Mouse (Mus musculus): ENCODE data around the gene Stard8. TPM values are rescaled to one million over a fixed set of nuclear protein-coding genes. Genes with fewer than 3 reads are reported as not detected.
"Not testable (repeated sequence)": the region's sequence is repeated elsewhere in the genome, so short reads cannot be mapped to it uniquely, and the experiment has no call there.

Stard8 gene
- polyA plus RNA-seq, 3 experiments from 2014 or later: 0.38 to 0.83 (median 0.40) TPM

DNA sequence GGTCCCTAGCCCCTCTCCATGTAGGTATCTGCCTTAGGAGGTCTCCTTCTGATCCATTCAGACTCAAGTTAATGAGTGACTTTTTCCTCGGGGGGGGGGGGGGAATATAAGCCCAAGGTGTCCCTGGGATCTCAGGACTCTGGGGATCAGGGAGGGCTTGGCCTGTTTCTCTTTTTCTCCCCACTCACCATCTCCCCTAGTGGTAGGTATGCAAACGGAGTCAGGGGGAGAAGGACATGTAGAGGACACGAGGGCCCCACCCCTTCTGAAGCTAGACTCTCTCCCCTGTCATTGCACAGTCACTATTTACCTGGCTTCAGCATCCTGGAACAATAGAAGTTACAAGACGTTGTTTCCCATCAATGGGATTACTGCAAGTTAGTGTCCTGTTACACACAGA lies 45.1 kb downstream of the Stard8 start:
- ATAC-seq: no peak

GRCm38 (mm10) chrX:99049247-99049646 lies 46.2 kb downstream of the Stard8 start:
- no peak for ATAC-seq

DNA sequence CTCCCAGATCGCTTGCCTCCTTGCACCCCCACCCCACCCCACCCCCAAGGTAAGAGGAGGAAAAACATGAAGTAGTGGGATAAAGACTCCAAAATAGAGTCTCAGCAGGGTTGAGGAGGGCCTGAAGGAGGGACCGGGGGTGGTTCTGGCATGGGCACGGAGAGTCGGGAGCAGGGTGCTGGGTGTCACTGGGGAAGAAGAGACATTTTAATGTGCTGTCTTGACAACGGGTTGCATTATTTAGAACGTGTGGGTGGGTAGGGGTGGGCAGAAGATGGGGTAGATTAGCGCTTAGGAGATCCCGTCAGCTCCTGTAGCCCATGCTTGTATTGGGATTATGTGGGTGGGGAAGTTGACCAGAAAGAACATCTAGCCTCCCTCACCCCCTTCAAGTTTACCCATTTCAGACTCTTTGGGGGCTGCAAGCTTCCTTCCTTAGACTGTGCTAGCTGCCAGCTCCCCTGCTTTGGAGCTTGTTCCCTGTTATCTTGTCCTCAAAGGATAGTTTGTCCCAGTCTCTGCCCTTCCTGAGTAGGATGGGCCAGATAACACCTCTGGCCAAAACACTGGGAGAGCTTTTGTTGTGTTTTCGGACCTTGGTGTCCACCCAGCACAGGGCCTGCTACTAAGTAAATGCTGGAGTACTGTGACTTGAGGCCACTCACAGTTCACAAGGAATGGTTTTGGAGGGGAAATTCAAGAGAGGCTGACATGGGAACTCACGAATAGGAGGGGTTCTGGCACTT lies 47.9 kb downstream of the Stard8 start:
- no peak for ATAC-seq

GRCm38 (mm10) chrX:99052255-99052654 lies 49.2 kb downstream of the Stard8 start:
- ATAC-seq: no peak

GRCm38 (mm10) chrX:99054512-99054911 lies 51.5 kb downstream of the Stard8 start:
- no peak for ATAC-seq

GRCm38 (mm10) chrX:99057772-99058440 lies 54.9 kb downstream of the Stard8 start:
- no peak for ATAC-seq

DNA sequence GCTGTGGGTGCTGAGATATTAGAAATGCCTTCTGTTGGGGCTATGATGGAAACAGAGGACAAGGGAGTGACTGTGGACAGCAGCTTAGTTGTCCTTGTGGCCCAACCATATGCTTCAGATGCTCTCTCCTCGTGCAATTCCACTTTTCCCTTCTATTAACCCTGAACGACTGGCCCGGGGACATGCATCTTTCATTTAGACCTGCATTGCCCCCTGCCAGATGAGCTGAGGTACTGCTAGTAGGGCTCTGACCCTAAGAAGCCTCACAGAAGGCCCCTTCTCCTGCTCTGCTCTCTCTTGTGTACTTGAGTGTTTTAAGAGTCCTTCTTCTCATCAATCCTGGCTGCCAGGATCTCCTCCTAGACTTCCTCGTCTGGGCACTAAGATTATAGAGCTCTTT lies 56.1 kb downstream of the Stard8 start:
- ATAC-seq: no peak

DNA sequence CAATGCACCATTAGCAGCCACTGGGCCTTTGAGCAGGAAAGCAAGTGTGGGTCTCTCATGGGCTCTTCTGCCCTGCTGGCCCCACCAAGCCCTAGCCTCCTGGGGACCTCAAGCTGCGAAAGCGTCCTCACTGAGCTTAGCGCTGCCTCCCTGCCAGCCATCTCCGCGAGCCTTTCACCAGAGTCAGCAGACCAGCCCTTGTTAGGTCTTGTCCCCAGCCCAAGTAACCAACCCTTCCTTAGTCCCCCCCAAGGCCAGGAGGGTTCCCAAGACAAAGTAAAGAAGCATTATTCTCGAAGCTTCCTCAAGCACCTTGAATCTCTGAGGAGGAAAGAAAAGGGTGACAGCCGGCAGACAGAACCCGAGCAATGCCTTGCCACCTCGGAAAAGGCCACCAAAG lies 62.5 kb downstream of the Stard8 start:
- ATAC-seq: no peak

GRCm38 (mm10) chrX:99066550-99066949 lies 63.5 kb downstream of the Stard8 start:
- ATAC-seq: no peak

- no peak for ATAC-seq
These were observed 64.2 kb downstream of the Stard8 start for GRCm38 (mm10) chrX:99067232-99067631.

GRCm38 (mm10) chrX:99067671-99068151 lies 64.7 kb downstream of the Stard8 start:
- ATAC-seq: no peak

GRCm38 (mm10) chrX:99071188-99071587 lies 68.1 kb downstream of the Stard8 start:
- ATAC-seq: no peak

GRCm38 (mm10) chrX:99072596-99072995 lies 69.5 kb downstream of the Stard8 start:
- ATAC-seq: no peak

- no peak for ATAC-seq
These were observed 72.1 kb downstream of the Stard8 start for GRCm38 (mm10) chrX:99075111-99075510.

- no peak for ATAC-seq
These were observed 73.4 kb downstream of the Stard8 start for GRCm38 (mm10) chrX:99076460-99076859.

GRCm38 (mm10) chrX:99078374-99078892 lies 75.4 kb downstream of the Stard8 start:
- ATAC-seq: not testable (repeated sequence)

- ATAC-seq: no peak
These were observed 89.7 kb downstream of the Stard8 start for GRCm38 (mm10) chrX:99092704-99093103.

GRCm38 (mm10) chrX:99111088-99111724 lies 108.2 kb downstream of the Stard8 start:
- not testable (repeated sequence) for ATAC-seq

DNA sequence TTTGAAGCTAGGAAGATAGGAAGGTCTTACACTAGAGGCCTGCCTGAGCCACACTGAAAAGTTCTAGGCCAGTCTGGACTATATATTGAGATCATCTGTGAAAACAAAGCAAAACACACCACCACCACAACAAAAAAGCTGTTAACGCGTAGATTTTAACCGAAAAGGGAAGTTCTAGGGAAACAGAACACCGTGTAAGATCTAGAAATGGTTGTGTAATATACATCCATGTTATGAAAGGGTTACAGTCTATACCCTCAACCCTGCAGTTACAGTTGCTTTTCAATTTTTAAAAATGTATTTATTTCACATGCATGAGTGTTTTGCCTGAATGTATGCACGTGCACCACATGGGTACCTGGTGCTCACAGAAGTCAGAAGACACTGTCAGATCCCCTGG lies 116.5 kb downstream of the Stard8 start:
- ATAC-seq: no peak
